Mouse (Mus musculus) erythroblast, embryonic 14.5 days (primary cell): Measurements from ENCODE around the gene Cyp2b9. TPM values are rescaled to one million over a fixed set of nuclear protein-coding genes. Genes with fewer than 3 reads are reported as not detected.
"Not testable (repeated sequence)": the region's sequence is repeated elsewhere in the genome, so short reads cannot be mapped to it uniquely, and the experiment has no call there.

ENCODE experiments used
- H3K27me3 ChIP-seq: 2 replicates; pipeline ENCODE4 v1.6.1; 2012; ENCODE audit warnings: inconsistent platforms; ENCODE audit not compliant: control insufficient read depth
- H3K36me3 ChIP-seq: 2 replicates; pipeline ENCODE4 v1.6.1; 2012; ENCODE audit warnings: mild to moderate bottlenecking, inconsistent platforms; ENCODE audit not compliant: control insufficient read depth
- H3K4me1 ChIP-seq: 2 replicates; pipeline ENCODE4 v1.6.1; 2012; ENCODE audit warnings: inconsistent platforms; ENCODE audit not compliant: control insufficient read depth
- H3K4me3 ChIP-seq: replicated peaks from 2 replicates; pipeline ENCODE3; 2012; ENCODE audit warnings: moderate library complexity, mild to moderate bottlenecking, inconsistent platforms
- H3K9me3 ChIP-seq: 2 replicates; pipeline ENCODE4 v1.6.1; 2012; ENCODE audit warnings: low read length, inconsistent platforms, mixed read lengths; ENCODE audit not compliant: control insufficient read depth
- GATA1 ChIP-seq: IDR thresholded peaks from 2 replicates; pipeline ENCODE4 v1.6.1; 2012; ENCODE audit warnings: low read length, inconsistent platforms, mixed read lengths
- TAL1 ChIP-seq: IDR thresholded peaks from 3 replicates; pipeline ENCODE4 v1.6.1; 2012; ENCODE audit warnings: low read length, inconsistent platforms, mixed read lengths
- polyA plus RNA-seq: library from polyadenylated mRNA; stranded (reverse); fragments of >175 nt; gene quantifications from 2 replicates; pipeline ENCODE4 v1.2.3, GENCODE M21; 2012

Gene Cyp2b9
- not detected in 2 replicates for polyA plus RNA-seq

GRCm38 (mm10) chr7:26173111-26173510 lies at the start of gene Cyp2b9:
Gene Cyp2b9, plus strand, starts transcription at chr7:26173411.
- H3K27me3 ChIP-seq, H3K4me1 ChIP-seq, H3K4me3 ChIP-seq, H3K9me3 ChIP-seq, H3K36me3 ChIP-seq: not testable (repeated sequence)

- H3K9me3 ChIP-seq, H3K4me3 ChIP-seq, H3K36me3 ChIP-seq, H3K27me3 ChIP-seq, H3K4me1 ChIP-seq: not testable (repeated sequence)
Measured at GRCm38 (mm10) chr7:26139623-26140022, 33.6 kb upstream of the Cyp2b9 start.

GRCm38 (mm10) chr7:26143657-26144056 lies 29.6 kb upstream of the Cyp2b9 start:
- H3K36me3 ChIP-seq, H3K9me3 ChIP-seq, H3K4me3 ChIP-seq, H3K4me1 ChIP-seq, H3K27me3 ChIP-seq: not testable (repeated sequence)

GRCm38 (mm10) chr7:26168765-26169536 lies 4.3 kb upstream of the Cyp2b9 start:
- not testable (repeated sequence) for H3K36me3 ChIP-seq, H3K9me3 ChIP-seq, H3K4me3 ChIP-seq, H3K4me1 ChIP-seq, H3K27me3 ChIP-seq

- TF ChIP-seq TAL1 (no peak), GATA1 (no peak)
- Histone ChIP-seq H3K4me3 (no peak overlapping the region), H3K9me3 (no peaks in the 10 kb centered on the region), H3K4me1 (no peaks in the 10 kb centered on the region), H3K27me3 (no peaks in the 10 kb centered on the region), H3K36me3 (no peaks in the 10 kb centered on the region)
Measured at GRCm38 (mm10) chr7:26201083-26201482, 27.9 kb downstream of the Cyp2b9 start.

GRCm38 (mm10) chr7:26260034-26260433 lies 86.8 kb downstream of the Cyp2b9 start, which contains the start of gene Vmn1r184:
Gene Vmn1r184, plus strand, starts transcription at chr7:26260334.
- not testable (repeated sequence) for H3K4me3 ChIP-seq, H3K36me3 ChIP-seq, H3K4me1 ChIP-seq, H3K9me3 ChIP-seq, H3K27me3 ChIP-seq

Other genes with a start within 250 kb of the Cyp2b9 start
- not detected in 2 replicates for gene Cyp2b13, start 111.9 kb upstream of the Cyp2b9 start, polyA plus RNA-seq
- not detected in 2 replicates for gene Vmn1r184, start 86.9 kb downstream of the Cyp2b9 start, polyA plus RNA-seq
- gene Cyp2a4, start 133.8 kb downstream of the Cyp2b9 start, polyA plus RNA-seq: not detected in 2 replicates
- not detected in 2 replicates for gene Nlrp9c, start 230.3 kb downstream of the Cyp2b9 start, polyA plus RNA-seq